Mouse (Mus musculus): ENCODE measurements around the gene Egfr.
A peak's percentile ranks its signal among the peaks of the same experiment; 100 is the strongest.

Gene Egfr

DNA sequence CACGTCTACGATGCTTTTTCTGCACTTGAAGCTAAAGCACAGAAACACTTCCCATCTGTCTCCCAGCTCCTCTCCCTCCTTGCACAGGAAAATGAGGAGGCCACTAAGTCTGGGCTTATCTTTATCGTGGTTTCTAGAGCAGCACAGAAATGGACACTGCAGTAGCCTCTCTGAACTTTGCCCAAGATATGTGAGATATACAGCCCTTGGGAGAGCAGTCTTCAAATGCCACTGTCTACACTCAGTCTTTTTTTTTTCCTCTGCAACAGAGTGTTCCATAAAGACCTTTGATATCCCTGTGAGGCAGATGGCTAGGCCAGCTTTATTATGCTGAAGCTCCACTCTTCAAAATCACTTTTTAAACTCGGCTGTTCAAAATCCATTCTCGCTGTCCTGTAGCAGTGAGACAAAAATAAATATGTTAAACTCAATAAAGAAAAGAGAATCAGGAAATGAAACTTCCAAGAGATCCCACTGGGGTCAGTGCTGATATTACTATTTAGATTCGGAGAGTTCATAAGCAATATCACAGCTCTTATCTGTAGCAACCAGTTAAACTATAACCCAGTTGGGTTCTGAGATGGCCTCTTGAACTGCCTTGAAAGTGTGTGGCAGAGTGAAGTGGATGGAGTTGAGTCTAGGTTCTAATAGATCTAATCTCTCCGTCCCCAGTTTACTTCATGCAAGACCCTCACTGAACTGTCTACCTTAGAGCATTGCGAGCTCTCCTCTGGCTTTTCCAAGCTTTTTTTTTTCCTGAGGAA, 148.8 kb downstream of the Egfr start:
- DNase-seq: no peak

- no peak for DNase-seq
Measured at GRCm38 (mm10) chr11:16904302-16905011, 152.5 kb downstream of the Egfr start.

DNA sequence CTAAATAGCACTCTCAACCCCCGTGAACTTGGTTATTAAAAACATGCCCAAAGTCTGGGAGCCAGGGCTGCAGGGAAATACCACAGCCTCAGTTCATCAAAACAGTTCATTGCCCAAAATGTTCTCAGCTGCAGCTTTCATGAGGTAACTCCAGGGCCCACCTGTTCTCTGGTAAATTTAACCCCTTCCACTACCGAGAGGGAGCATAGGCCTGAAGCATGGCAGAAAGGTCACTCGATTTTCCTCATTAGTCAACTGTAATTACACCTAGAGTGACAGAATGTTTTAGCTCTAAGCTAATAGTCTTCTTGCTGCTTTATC, 153.0 kb downstream of the Egfr start:
- DNase-seq: no peak

DNA sequence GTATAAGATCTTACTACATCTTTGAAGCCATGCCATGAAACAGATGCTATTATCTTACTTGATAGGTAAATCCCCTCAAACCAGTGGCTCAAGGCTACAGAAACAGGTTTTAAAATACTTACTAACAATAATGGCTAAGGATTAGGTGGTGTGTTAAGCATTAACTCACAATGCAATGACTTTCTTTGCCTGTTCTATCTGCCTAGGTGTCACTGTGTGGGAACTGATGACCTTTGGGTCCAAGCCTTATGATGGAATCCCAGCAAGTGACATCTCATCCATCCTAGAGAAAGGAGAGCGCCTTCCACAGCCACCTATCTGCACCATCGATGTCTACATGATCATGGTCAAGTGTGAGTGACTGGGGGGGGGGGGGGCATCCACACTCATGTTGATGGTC, 154.5 kb downstream of the Egfr start:
- no peak for DNase-seq

GRCm38 (mm10) chr11:16907517-16908129, 155.6 kb downstream of the Egfr start:
- no peak for DNase-seq

DNA sequence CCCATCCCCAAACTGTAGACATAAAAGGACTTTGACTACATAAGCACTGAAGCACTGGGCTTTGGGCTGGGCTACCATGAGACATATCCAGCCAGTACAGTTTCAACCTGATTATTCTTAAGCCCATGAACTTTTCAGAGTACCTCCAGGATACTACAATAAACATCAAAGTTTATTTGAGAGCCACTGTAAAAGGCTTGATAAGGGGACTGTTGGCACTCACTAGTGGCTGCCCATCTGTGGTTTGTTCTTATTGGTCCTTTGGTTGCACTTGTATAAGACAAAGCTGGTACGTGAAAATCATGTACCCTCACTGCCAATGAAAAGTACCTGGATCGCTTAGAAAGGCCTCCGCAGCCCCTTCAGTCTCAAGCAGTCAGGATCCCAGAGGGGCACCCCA, 162.8 kb downstream of the Egfr start:
- no peak for DNase-seq

DNA sequence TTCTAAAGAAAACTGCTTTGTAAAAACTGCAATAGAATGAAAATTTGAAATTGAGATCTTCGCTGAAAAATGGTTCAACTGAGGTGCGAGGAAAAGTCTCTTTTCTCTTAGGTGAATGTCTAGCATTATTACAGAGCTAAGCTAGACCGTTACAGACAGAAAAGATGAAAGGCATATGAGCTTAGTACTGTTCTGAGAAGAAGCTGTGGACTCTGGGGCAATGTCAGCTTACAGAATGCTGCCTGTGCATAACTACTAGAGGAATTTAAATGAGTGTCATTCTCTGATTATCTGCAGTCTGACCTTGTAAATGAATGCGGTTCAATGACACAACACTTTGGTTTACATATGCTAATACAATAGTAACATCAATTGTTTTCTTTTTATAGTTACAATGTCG, 163.8 kb downstream of the Egfr start:
- no peak for DNase-seq

- no peak for DNase-seq
Measured at GRCm38 (mm10) chr11:16917512-16917911, 165.5 kb downstream of the Egfr start.

- DNase-seq: no peak
Measured at GRCm38 (mm10) chr11:16932159-16932558, 180.2 kb downstream of the Egfr start.

DNA sequence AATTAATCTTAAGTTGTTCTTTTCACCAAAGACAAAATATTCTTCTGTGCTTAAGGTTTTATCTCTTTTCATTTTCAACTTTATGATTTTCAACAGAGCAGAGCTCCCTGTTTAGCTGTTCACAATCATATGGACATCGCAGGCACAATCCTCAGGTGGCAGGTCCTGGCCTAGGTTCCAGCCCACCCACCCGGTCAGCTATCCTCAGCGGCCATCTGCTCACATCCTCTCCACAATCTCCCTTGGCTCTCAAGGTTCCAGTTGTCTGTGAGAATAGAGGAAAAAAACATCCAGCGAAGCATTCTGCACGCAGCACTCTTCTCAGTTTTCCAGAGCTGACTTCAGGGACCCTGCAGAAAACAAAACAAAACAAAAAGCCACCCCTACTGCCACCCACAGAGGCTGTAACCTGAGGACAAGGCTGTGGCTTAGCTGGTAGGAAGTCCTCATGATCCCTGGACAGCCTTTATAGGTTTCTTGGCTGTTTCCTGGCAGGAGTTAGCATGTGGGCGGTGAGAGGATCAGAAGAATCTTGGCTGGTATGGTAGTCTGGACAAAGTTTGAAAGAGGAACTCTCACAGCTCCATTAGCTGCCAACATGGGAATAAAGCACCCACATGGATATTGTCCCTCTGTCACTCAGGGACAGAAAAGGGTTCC, 183.7 kb downstream of the Egfr start:
- DNase-seq: no peak

DNA sequence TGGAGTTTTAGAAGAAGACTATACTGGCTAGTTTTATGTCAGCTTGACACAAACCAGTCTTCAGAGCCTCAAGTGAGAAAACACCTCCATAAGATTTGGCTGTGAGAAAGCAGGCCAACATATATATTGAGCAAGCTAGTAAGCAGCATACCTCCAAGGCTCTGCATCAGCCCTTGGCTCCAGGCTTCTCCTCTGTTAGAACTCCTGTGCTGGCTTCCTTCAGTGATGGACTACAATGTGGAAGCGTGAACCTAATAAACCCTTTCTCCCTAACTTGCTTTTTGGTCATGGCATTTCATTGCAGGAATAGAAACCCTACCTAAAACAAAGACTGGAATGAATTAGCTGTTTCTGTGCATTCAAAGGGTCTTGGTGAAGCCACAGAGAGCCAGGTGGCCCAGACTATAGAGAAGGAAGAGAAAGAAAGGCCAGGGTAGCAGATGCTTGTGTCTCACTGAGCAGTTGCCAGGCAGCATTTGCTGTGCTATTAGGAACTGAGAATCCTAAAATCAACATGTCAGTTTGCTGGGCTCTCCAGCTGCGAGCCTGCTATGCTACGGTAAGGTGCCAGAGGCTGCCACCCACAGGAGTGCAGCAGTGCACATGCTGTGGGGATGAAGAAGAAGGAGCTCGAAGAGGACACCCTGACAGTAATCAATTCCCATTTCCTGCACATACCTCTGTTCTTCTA, 189.2 kb downstream of the Egfr start:
- no peak for DNase-seq

DNA sequence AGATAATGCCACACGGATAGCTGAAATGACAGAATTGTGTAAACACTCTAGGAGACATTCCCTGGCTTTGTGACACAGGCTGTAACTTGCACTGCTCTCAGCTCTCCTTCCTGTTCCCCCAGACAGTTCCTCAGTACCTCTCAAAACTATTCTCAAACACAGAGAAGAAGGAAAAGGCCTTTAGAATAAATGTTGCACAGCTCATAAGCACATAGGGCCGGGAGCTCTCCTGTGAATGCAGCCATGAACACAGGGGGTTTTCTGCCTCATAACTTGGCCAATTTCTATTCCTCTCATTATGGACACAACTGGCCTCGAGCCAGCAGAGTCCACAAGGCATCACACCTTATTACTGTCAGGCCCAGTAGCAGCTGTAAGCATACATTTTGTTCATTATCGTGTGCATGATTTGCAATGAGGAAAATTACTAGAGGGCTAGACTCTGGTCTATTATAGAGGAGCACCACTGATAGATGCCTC, 190.0 kb downstream of the Egfr start:
- no peak for DNase-seq

DNA sequence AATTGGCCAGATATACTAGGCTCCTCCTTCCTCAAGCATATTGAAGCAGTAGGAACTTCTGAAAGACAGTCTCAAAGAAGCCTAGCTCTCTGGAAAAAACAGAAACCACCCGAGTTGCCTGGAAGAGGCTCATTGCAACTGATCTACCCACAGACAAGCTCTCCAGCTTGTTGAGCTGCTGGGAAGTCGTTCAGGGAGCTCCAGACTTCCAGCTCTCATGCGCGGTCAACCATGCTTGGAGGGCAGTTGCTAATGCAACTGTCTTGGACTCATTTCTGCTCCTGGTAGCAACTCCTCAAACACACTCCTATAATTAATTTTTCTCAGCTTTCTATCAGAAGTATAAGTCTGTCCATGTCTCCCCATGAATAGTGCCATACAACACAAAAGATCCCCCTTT, 191.0 kb downstream of the Egfr start:
- DNase-seq: no peak

DNA sequence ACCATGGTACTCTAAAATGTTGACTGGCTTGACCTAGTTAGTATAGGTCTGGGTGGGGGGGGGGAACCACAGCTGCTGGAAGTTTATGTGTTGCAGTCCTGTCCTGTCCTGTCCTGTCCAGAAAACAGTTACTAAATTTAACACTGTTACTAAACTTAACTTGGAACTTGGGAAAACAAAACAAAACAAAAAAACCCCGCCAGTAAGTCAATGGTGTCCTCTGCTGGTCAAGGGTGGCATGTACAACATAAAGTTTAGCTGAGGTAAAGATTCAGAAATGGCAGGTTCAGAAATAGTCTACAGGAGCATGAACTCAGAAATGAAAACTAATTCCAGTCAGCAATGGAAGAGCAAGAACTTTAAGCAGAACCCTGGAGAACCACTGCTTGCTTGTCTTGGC, 196.8 kb downstream of the Egfr start:
- no peak for DNase-seq

GRCm38 (mm10) chr11:16950226-16950975, 198.4 kb downstream of the Egfr start:
- DNase-seq: no peak

- peak; percentile 97 for DNase-seq
Measured at GRCm38 (mm10) chr11:16950976-16951760, 199.2 kb downstream of the Egfr start, which contains the start of gene Fbxo48. Gene Fbxo48, plus strand, starts transcription at chr11:16951375.

- DNase-seq: no peak
Measured at GRCm38 (mm10) chr11:16951761-16952010, 199.7 kb downstream of the Egfr start.

DNA sequence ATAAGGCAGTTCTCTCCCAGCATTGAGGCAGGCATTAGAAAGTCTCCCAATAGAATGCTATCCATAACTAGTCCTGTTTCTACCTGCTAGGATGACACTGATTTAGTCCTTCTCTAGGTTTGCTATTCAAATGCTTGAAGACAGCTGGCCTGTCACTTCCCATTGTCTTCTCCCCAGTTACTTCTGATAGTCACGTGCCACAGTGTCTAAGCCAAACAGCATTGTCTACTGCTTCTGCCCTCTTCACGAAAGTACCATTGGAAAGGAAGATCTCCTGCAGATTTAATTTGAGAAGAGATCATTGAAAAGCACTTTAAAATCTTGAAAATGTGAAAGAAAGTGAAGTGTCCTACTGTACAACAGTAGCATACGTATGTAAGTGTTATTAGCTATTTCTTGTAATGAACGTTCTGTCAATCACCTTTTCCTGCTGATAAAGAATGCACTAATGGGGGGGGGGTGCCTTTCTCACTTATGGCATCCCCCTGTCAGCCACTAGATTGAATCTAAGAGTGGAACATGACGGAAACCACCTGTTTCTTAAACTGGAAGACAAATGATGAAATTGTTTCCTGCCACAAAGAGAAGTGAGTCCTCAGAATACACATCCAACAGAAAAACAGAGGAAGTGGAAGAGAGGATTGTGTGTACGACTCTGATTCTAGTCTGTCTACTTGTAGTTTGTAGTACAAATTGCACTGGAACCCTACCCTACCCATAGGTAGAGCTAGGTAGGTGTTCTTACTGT, 204.3 kb downstream of the Egfr start:
- no peak for DNase-seq

DNA sequence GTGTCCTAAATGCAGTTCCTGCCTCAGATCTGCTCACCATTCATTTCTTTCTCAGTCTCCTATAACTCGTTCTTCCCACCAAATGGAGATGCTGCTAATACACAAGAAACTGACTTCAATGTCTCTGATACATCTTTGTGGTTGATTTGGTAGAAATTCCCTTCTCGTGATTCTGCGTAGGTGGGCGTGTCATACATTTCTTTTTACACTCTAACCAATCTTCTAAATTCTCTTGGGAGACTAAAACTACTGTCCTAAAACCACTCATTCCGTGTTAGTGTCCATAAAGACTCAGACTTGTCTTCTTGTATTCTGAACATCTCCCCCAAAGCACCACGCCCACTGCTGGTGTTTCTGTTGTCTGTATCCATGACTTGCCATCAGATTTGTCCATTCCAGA, 205.0 kb downstream of the Egfr start:
- DNase-seq: no peak

DNA sequence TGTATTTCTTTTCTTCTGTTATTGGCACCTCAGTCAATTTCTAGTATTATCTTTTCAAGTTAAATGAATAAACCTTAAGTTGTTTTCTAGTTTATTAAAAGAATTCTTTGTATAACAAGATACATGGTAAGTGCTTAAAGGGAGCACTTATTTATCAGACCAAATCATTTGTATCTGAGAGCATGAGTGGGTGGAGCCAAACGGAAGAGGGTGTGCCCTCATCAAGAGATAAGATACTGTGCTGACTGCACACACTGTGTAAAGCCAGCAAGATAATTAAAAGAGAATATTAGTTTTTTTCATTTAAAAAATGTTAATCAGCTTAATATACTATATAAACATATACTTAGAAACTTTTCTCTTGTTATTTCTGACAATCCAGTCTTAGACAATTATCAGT, 206.5 kb downstream of the Egfr start:
- no peak for DNase-seq

All from cerebellum, adult 11-12 months (tissue).